Mouse (Mus musculus): ENCODE measurements around the gene Rtn4rl1.

Gene Rtn4rl1

DNA sequence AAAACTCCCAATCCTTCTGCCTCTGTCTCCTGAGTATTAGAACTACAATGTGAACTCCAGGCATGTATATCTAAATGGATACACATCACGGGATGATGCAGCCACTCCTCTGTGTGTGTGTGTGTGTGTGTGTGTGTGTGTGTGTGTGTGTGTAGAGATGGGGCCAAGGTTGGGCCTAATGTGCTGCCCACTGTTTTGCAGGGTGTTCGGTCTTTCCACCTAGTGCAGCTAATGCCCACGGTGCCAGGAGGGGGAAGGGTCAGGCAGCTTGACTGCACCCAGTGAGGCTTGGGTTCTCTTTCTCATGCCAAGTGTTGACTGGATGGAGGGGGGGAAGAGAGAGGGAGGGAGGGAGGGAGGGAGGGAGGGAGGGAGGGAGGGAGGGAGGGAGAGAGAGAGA lies 19.3 kb downstream of the Rtn4rl1 start:
- no peak for DNase-seq (ENCODE audit: low spot score in 2 of 2)

DNA sequence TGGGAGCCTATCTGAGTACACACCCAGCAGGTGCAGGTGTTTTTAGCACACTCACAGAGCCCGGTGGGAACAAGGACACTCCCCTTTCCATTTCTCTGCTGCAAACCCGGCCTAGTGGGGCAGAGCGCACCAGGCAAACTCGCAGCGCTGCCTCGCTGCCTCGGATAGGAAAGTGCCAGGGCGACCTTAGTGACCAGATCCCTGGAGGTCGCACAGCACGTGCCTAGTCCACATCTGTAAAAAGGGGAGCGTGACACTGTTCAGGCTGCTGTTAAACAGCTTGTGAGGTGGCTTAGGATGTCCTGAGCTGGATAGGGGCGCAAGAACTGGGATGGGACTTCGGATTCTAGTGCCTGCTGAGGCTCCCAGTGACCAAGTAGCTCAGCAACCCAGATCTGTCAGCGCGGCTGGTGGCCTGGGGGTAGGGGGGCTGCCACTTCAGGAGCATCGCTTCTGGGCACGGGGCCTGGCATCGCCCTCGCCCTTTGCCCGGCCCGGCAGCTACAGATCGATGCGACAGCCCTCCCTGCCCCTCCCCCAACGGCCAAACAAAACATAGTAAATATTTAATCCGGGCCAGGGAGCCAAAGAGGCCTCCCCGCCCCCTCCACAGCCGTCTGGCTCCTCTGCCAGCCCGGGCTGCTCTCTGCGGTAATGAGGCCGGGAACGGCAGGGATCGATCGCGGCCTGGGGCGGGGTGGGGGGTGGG lies 19.9 kb downstream of the Rtn4rl1 start:
- DNase-seq (ENCODE audit: low spot score in 2 of 2), result no peak

DNA sequence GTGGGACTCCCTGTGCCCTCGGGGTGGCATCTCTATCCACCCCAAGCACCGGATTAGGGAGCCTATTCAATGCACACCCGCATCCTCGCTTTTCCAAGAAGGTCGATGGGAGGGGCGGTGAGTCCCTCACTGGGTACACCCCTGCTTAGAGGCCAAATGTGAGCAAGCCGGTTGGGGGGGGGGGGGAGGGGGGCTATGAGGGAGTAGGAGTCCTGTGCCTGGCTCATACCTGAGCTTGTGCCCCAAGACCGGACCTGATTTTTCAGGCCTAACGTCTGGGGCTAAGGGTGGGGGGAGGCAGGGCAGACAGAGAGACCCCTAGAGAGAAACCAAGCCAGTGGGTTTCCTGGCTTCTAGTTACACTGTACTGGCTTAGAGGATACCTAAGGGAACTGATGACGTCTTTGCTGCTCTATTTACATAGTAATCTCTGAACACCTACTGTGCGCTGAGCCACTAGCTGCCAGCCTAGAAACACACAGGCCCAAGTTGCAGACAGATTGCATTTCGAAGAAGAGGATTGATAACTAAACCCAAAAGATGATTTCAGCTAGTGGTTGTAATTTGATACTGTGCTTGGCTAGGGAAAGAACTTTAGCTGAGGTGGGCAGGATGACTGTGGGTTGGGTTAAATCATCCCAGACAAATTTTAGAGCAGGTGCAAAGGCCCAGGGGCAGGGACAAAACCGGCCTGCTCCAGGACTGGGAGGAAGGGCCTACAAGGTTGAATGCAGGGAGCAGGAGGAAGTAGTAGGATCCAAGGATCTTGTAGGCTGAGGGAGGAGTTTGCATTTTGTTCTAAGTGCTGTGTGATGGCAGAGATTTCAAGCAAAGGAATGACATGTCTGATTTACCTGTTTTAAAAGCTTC lies 20.7 kb downstream of the Rtn4rl1 start:
- DNase-seq (ENCODE audit: low spot score in 2 of 2), result no peak

DNA sequence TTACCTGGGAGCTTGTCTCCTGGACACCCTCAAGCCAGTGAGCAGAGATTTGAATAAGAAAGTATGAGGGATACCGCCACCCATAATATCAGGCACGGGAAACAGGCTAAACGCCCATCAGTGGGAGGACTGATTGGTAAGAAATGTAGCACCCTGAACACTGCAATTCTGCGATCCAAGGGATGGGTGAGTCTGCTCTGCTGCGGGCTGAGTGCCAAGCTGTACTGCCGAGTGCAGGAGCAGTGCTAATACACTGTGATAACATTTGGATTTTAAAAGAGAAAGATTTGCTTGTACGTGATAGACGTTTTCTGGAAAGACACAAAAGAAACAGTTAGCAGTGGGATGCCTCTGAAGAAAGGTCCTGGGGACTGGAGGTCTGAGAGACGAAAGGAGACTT lies 26.5 kb downstream of the Rtn4rl1 start:
- DNase-seq (ENCODE audit: low spot score in 2 of 2), result no peak

DNA sequence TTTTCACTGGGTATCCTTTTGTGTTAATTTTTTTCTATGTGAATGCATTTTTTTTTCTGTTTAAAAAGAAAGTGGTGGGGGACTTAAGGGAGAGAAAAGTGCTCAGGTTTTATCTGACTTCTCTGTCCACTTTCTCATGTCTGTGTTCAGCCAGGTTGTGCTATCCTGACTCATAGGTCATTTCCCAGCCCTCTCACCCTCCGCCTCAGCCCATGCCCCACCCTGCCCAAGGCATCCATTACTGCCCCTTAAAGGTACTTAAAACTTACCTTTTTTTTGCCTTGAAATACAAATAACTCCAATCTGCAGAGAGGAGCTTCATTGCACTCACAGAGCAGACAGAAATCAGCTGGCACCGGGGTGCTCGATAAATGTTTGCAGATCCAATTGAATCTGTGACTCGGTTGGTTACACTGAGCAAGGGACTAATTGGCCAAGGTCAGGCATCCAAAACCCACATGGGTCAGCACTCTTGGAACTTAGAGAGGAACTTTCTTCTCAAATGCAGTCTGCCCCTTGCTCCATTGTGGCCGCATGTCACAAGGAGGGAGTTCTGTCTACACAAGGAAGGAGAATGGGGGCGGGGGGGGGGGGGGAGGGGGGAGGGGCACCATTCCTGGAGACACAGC lies 27.0 kb downstream of the Rtn4rl1 start:
- no peak for DNase-seq (ENCODE audit: low spot score in 2 of 2)

DNA sequence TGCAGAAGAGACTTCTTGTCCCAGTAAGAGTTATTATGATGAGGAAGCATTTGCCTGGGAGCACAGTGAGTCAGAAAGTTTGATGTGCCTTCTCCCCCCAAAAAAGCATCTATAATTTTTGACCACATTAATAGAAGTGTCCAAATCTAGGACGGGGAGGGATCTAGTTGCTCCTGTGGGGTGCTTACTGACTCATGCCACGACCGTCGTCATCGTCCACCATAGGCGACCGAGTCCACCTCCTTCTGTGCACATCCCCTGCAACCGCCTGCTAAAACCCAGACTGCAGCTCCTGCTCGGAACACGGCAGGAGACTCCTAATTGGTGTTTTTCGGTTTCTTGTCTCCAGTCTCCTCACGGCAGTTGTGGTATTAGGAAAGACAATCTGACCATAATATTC lies 30.5 kb downstream of the Rtn4rl1 start:
- no peak for DNase-seq (ENCODE audit: low spot score in 2 of 2)

DNA sequence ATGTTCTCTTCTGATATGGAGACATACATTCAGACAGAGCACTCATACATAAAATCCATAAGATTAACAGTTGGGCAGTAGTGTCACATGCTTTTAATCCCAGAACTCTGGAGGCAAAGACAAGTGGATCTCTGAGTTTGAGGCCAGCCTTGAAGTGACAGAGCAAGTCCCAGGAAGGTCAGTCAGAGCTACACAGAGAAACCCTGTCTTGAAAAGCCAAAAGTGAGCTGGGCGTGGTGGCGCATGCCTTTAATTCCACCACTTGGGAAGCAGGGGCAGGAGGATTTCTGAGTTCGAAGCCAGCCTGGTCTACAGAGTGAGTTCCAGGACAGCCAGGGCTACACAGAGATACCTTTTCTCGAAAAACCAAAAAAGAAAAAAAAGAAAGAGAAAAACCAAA lies 31.3 kb downstream of the Rtn4rl1 start:
- no peak for DNase-seq (ENCODE audit: low spot score in 2 of 2)

DNA sequence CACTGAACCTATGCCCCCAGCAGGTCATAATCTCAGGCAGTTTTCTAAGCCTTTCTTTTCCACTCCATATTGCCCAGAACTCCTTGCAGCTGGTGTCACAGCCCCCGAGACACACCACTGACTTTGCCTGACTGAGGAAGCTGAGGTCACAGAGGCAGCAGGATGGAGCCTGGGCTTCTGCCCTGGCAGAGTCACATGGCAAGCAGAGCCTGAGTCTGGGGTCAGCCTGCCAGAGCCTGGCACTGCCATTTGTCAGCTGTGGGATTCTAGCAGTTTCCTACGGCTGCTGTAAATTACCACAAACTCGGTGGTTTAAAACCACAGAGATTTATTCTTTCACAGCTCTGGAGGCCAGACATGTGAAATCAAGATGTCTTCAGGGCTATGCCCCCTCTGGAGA lies 34.0 kb downstream of the Rtn4rl1 start:
- DNase-seq (ENCODE audit: low spot score in 2 of 2), result no peak

DNA sequence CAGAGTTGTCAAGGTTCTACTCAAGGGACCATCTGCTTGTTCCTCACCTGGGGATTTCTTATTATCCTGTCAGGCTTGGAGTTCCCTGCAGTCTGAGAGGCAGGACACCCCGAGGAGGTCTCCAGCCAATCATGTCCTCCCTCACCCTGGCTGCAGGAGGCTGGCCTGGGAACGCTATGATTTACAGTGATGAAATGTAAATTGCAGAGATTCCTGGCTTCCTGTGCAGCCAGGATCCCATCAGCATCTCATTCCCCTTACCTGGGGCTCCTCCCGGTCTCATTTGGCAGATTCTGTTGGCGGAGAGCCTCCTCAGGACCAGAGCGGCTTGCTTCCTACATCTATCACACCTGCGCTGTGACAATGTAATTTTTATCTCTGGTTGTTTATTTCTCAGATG lies 35.7 kb downstream of the Rtn4rl1 start:
- no peak for DNase-seq (ENCODE audit: low spot score in 2 of 2)

DNA sequence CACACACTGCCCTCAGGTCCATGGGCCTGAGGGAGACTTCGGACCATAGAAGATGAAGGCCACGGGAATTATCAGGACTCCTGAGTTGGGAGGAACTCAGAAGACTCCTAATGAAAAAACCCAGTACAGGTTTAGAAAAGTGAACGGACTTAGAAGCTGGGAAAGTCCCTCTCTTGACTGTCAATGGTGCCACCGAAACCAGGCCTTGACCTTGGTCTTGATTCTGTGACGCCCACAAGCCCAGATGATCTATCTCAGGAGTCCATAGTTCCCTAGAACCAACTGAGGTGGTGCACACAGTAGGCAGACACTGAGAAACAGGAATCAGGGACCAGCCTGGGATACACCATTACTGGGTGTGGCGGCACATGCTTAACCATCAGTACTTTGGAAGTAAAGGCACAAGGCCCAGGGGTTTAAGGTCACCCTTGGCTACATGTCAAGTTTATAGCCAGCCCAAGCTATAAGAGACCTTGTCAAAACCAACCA lies 36.7 kb downstream of the Rtn4rl1 start:
- no peak for DNase-seq (ENCODE audit: low spot score in 2 of 2)

DNA sequence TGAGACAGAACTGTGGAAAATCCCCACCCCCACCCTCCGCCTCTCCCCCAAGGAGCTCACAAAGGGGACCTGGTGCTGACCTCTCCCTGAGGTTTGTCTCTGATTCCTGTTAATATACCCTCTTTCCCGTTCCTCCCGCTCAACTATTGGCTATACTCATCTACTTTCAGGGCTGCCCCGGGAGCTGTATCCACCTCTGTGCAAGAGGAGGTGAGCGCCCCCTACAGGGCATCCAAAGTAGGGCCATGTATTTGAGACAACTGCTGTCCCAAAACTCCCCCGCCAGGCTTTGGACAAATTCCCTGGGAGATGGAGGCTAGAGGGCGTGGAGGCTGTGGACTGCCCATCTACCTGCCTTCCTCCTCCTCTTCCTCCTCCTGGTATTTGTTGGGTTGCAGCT lies 38.2 kb downstream of the Rtn4rl1 start:
- peak in 1 of 2 experiments; percentile 60 for DNase-seq (ENCODE audit: low spot score in 2 of 2)

DNA sequence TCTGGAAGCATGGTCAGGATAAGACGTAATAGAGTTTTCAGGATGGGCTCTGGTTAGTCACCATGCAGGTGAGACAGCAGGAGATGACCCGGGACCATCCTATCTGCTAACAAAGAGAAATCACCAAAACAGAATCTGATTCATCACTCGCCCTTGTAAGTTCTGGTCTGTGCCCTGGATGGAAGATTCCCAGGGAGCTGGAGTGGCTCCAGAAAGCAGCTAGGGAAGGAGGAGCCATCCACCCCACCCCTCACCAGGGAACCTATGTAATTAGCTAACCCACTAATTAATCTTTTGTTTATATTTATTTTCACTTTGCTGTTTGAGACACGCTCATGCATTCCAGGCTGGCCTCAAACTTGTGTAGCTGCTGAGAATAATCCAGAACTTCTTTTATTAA lies 38.9 kb downstream of the Rtn4rl1 start:
- no peak for DNase-seq (ENCODE audit: low spot score in 2 of 2)

DNA sequence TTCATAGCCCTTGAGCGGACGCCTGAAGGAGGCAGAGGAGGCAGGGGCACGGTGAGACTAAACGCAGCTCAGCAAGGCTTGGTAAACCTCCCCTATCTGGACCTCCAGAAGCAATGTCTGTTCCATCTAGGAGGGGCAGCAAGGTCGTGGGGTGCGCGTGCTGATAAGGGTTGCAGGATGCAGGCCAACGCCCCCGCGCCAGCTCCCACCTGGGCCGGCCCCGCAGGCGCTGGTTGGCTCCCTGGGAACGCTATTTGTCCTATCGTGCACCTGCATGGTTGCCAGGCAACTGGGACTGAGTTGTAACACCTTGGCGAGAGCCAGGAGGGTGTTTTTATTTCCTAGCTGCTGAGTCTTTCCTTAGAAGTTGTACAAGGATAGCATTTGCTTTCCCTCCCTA lies 41.2 kb downstream of the Rtn4rl1 start:
- DNase-seq (ENCODE audit: low spot score in 2 of 2), result peak; percentile 33 to 69

DNA sequence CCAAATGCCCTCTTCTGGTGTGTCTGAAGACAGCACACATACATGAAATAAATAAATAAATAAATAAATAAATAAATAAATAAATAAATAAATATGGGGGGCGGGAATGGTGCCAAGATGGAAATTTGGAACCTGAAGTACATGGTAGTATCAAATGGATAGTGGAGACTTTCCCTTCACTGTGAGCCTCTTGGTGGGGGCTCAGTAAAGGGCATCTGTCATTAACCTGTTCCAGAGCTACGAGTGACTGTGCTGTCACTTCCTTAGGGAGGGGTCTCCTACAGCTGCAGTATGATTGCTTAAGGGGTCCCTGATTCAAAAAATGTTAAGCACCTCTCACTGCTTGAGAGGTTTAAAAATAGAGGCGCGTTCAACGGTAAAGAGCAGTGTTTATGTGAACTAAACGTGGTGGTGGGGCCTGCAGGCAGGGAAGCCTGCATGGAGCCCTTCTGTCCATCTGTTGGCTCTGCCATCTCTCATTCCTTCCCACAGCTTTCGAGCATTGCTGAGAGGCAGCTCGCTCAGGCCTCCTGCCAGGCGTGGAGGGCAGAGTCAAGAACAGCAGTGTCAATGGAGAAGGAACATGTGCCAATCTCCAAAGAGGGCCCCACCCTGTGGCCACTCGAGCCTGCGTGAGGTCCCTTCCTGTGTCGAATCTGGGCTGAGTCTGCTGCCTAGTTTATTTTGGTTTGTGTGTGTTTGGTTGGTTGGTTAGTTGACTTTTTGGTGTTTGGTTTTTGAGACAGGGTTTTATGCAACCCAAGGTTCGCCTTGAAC lies 46.8 kb downstream of the Rtn4rl1 start:
- DNase-seq (ENCODE audit: low spot score in 2 of 2), result no peak

DNA sequence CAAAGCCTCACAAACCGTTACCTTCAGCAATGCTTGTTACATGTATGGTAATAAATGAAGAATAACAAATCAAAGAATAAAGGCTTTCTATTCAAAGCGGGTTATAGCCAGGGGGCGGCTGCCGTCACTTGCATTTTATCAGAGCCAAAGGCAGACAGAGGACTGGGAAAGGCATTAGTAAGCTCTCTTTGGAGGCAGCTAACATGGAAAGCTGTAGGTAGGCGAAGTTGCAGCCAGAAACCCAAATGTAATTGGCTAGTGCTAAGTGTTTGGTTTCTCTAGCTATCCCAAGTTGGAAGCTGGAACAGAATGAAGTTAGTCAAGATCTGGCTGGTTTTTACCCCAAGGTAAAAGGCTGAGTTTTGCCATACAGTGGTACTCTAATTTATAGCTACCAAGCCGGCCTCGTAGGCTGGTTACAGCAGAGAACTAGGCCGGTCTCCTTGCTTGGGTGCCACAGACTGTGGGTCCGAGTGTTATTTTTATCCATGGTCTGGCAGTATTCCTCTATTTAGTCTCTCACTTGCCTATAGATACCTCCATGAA lies 49.2 kb downstream of the Rtn4rl1 start:
- DNase-seq (ENCODE audit: low spot score in 2 of 2), result peak in 1 of 2 experiments; percentile 46

DNA sequence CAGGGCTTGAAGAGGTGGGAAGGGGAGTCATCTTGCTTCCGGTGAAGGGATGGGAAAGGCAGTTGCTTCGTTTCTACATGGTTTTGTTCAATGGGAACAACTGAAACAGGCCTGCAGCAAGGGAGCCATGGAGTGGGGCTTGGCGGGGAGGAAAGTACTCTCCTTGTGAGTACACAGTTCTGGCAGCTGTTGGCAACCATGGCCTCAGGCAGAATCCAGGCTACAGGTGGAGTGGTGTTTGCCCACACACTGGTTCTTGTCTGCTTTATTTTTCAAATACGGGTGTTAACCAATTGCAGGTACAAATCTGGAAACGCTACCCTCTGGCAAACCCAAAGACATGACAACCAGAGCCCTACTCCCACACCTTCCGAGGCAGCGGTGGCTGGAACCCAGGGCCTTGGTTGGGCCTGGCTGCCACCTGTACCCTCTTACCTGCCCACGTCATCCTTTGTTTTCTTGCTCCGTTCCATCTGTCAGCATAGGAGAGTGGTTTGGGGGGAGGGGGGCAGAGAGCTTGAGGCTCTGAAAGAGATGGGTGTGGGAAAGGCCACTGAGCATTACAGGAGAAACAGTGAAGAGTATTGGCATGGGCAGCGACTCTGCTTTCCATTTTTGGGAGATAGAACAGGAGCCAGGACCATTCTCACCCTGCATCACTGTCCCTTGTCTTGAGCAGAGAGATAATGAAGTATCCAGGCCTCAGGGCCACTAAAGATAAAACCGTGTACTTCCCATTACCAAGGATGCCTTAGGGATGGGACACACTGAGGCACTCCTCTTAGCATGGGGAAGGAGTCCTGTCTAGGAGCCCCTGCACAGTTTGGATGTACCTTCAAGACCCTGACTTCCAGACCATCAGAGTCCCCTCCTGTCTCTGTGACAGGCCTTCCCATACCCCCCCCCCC lies 51.0 kb downstream of the Rtn4rl1 start:
- DNase-seq (ENCODE audit: low spot score in 2 of 2), result no peak

DNA sequence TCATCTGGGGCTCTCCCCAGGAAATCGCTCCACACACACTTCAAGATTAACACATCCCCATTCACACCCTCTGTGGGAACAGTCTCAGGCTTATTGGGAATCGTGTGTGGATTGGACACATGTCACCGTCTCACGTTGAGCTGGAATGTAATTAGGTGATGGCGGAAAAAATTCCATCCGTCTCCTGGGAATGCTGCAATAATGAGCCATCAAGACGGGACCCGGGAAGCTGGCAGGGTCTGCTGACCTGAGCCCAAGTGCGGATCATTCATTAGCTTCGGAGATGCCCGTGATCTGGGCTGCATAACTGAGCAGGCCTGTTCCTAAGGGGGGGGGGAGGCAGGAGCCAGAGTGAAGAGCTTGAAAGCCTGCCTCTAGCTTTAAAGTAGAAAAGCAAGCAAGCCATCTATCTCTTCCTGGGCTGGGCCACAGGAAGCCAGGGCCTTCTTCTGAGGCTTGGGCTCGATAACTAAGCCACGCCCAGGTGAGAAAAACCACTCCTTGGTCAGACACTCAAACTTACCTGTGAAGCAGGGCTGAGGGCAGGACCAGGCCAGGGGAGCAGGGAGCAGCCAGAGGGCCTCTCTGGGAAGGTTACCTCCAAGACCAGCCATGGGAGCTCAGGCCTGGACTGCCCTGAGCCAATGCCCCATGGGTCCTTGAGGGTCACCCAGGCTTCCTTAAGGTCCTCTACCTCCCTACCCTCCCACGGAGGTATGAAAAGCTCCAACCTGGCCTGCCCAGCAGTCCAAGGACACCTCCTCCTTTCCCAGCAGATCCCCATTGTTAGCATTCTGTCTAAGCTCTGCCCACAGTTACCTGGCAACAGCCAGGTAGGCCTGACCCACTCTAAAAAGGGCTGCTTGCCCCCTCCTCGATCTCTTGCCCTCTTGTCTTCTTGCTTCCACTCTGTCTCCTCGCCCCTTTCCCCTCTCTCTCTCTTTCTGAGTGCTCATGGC lies 52.1 kb downstream of the Rtn4rl1 start:
- DNase-seq (ENCODE audit: low spot score in 2 of 2), result no peak

DNA sequence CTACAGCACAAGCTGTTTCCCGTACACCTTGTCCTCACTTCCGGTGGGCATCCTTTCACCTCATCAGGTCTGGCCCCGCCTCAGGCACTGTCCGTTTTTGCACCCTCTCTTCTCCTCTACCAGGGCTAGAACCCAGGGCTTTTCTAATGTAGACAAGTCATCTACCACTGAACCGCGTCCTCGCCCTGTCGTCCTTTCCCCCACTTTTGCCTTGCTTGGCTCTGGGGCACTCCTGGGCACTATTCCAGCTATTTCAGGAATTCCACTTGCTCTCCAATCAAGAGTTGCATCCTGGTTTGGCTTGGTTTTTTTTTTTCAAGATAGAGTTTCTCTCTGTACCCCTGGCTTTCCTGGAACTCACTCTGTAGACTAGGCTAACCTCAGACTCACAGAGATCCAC lies 53.0 kb downstream of the Rtn4rl1 start:
- no peak for DNase-seq (ENCODE audit: low spot score in 2 of 2)

DNA sequence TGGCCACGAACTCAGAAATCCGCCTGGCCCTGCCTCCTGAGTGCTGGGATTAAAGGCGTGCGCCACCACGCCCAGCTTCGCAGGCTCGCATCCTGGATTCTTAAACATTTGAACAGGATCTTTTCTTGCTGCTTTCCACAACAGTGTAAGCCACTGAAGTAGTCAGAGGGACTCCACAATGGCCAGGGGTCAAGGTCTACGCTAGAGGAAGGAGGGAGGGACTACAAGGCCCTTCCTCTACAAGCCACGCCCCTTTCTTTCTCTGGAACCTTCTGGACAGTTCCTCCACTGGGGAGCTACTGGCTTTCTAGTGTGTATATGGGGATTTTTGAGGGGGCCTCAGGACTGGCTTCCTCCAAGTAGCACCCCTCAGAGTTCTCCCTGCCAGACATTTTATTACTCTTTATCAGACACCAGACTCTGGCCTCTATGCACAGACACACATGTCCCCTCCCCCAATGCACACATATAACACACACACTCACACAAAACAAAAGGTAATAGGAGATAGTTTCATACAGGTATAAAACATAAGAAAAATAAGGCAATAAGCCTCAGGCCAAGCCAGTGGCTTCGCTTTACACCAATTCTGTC lies 53.7 kb downstream of the Rtn4rl1 start:
- DNase-seq (ENCODE audit: low spot score in 2 of 2), result no peak
